Mouse (Mus musculus) gonadal fat pad, adult 2 months (tissue): Measurements from ENCODE around the gene Kir3dl1. TPM values are rescaled to one million over a fixed set of nuclear protein-coding genes. Genes with fewer than 3 reads are reported as not detected.
"Not testable (repeated sequence)": the region's sequence is repeated elsewhere in the genome, so short reads cannot be mapped to it uniquely, and the experiment has no call there.

Experiments used
- DNase-seq: peaks from one replicate; pipeline ENCODE4 v3.0.0-alpha.2; 2012; ENCODE audit warnings: low read depth
- polyA plus RNA-seq: library from polyadenylated mRNA; depleted of rRNA; stranded (reverse); fragments of >200 nt; gene quantifications from 2 replicates; pipeline ENCODE4 v1.2.3, GENCODE M21; 2012; rRNA removed

Gene Kir3dl1
- not detected in 2 replicates for polyA plus RNA-seq

DNA sequence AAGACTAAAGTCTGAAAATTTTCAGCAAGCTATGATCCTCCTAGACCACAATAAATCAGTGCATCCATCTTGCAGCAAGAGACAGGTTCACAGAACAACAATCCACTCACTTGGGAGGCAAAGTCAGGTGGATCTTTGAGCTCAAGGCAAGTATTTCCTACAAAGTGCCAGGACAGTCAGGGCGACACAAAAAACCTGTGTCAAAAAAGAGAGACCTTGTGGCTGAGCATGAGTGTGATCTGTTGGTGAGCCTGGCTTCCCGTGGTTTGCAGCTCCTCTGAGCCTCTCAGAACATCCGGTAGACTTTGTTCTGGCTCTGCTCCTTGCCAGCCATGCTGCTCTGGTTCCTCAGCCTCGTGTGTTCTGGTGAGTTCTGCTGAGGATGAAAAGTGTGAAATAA, at the start of gene Kir3dl1:
Gene Kir3dl1, plus strand, starts transcription at position 301 of the 400 bp plus-strand sequence.
- not testable (repeated sequence) for DNase-seq

GRCm38 (mm10) chrX:136543956-136544355, 26.2 kb downstream of the Kir3dl1 start, which contains the start of gene Kir3dl2:
Gene Kir3dl2, minus strand, starts transcription at chrX:136544056.
- not testable (repeated sequence) for DNase-seq

- DNase-seq = not testable (repeated sequence)
These were observed 51.3 kb downstream of the Kir3dl1 start for GRCm38 (mm10) chrX:136569094-136569493.

Other genes starting within 250 kb of the Kir3dl1 start
- gene Bex3, start 247.7 kb upstream of the Kir3dl1 start, polyA plus RNA-seq = 75.4 and 93.5 TPM in 2 replicates
- gene Kir3dl2, start 26.1 kb downstream of the Kir3dl1 start, polyA plus RNA-seq = not detected in 2 replicates
- gene Tceal3, start 72.8 kb downstream of the Kir3dl1 start, polyA plus RNA-seq = 9.5 and 14.9 TPM in 2 replicates
- 2.9 and 3.8 TPM in 2 replicates for gene Tceal1, start 190.0 kb downstream of the Kir3dl1 start, polyA plus RNA-seq
- 176 and 232 TPM in 2 replicates for gene Morf4l2, start 225.7 kb downstream of the Kir3dl1 start, polyA plus RNA-seq